Mouse (Mus musculus): Measurements from ENCODE around the gene Mypop. TPM values are rescaled to one million over a fixed set of nuclear protein-coding genes. Genes with fewer than 3 reads are reported as not detected.

Mypop gene
- polyA plus RNA-seq, 1 experiment from 2014 or later, result 1.1 TPM

DNA sequence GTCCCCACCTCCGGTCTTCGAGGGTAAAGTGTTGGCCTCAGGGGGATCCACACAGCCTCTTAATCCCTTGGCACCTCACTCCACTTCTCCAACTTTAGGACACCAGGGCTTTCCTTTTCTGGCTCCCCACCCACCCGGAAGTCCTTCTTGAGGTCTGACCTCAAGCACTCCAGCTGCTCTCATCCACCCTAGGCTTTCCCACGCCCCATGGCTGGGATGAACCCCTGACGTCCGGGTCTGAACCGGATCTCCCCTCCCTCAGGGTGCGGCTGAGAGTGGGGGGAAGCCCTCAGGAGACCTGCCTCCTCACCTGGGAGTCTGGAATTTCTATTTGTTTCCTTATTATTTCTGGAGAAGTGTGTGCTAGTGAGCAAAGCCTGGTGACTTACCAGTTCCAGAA, 30.0 kb downstream of the Mypop start:
- H3K36me3 ChIP-seq (ENCODE audit: control insufficient read depth, insufficient read depth), result no peaks in the 10 kb centered on the region
- H3K4me2 ChIP-seq (replicated peaks; ENCODE audit: low read depth), result peak overlapping the region; percentile 85
- no peak for TF ChIP-seq CTCF (IDR thresholded peaks at IDR 0.05; ENCODE audit: low read depth)
- no peak overlapping the region for H3K9ac ChIP-seq (ENCODE audit: low read depth, low read length)
- 13% methylated on average over 8 of the region's 8 CpGs for WGBS
- H3K27me3 ChIP-seq (replicated peaks; ENCODE audit: control insufficient read depth, insufficient read depth, low read length), result peaks cover 9% of the 10 kb centered on the region; the same call in 1 of the 2 replicates
- no peak overlapping the region for H3K4me3 ChIP-seq (ENCODE audit: low read depth, low read length)
- no peak for ATAC-seq
- no peak overlapping the region for H3K27ac ChIP-seq (ENCODE audit: low read depth, low read length)
- H3K9me3 ChIP-seq (ENCODE audit: control insufficient read depth), result no peaks in the 10 kb centered on the region
- peaks cover 3% of the 10 kb centered on the region; the same call in 1 of the 2 replicates for H3K4me1 ChIP-seq (replicated peaks; ENCODE audit: control insufficient read depth, insufficient read depth, low read length)

DNA sequence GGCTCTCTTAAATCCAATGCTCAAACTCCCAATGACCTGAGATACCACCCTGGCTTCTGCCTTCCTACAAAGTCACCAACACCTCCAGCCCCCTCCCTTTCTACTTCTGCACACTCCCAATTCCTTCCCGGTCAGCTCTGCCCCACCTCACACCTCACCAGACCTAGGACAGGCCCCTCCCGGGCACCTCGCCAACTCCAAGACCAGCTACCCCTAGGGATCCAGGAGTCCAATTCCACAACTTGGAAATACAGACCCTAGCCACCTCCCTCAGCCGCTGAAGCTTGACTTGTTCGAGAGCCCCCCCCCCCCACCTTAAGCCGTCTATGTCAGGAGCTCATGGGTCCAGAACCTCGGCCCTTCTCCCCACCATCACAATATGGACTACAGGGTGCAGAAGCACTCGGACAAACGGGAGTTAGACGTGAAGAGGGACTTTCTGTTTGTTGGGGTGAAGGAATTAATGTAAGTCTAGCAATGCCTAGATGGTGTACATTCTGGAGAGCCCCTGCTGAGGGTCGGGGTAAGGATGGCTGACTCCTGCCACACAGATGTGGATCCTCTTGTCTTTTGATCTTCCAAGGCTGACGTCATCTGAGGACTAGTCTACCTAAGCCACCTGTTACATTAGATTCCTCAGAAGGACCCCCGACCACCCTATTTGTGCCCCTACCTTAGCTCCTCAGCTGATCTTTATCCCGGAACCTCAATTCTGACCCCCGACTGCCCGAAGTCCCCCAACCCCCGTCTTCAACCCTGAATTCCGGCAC, 31.3 kb downstream of the Mypop start:
- peaks cover 6% of the 10 kb centered on the region; the same call in 1 of the 2 replicates for H3K4me1 ChIP-seq (replicated peaks; ENCODE audit: control insufficient read depth, insufficient read depth, low read length)
- no peaks in the 10 kb centered on the region for H3K9me3 ChIP-seq (ENCODE audit: control insufficient read depth)
- peaks cover 9% of the 10 kb centered on the region; the same call in 1 of the 2 replicates for H3K27me3 ChIP-seq (replicated peaks; ENCODE audit: control insufficient read depth, insufficient read depth, low read length)
- TF ChIP-seq CTCF (IDR thresholded peaks at IDR 0.05; ENCODE audit: low read depth), result no peak
- H3K9ac ChIP-seq (ENCODE audit: low read depth, low read length), result peak overlapping the region; percentile 28; the same call in 1 of the 2 replicates
- WGBS, result 33% methylated on average over 18 of the region's 18 CpGs
- H3K36me3 ChIP-seq (ENCODE audit: control insufficient read depth, insufficient read depth), result no peaks in the 10 kb centered on the region
- H3K27ac ChIP-seq (ENCODE audit: low read depth, low read length), result no peak overlapping the region; the same call in 1 of the 2 replicates
- peak overlapping the region; percentile 85 for H3K4me2 ChIP-seq (replicated peaks; ENCODE audit: low read depth)
- no peak for ATAC-seq
- H3K4me3 ChIP-seq (ENCODE audit: low read depth, low read length), result peak overlapping the region; percentile 83

DNA sequence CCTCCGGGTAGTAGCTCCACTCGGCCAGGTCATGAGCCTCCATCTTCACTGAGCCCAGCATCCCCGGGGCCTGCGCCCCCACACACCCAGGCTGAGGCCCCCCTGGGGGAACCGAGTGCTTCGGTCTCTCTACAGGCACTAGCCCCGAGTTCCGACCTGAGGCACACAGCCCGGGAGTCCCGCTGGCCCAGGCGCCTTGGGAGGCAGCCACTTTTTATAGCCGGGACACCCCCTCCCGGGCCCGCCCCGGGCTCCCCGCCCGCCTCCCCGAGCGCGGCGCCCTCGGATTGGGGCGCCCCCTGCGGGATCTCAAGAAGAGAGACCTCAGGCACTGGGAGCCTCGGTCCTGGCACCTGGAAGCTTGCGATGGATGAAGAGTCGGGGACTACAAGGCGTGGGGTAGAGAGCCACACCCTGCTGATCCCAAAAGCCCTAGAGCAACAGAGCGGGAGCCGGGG, 32.3 kb downstream of the Mypop start, which contains the start of gene Foxa3:
Gene Foxa3, minus strand, starts transcription at position 182 of the 458 bp plus-strand sequence.
- WGBS, result 2% methylated on average over 30 of the region's 30 CpGs
- Histone ChIP-seq H3K4me3 (ENCODE audit: low read depth, low read length) (peak within 1 kb of the TSS; percentile 83), H3K27ac (ENCODE audit: low read depth, low read length) (peak within 1 kb of the TSS; percentile 23; the same call in 1 of the 2 replicates), H3K9ac (ENCODE audit: low read depth, low read length) (peak within 1 kb of the TSS; percentile 79), H3K4me1 (replicated peaks; ENCODE audit: control insufficient read depth, insufficient read depth, low read length) (peaks cover 6% of the 10 kb centered on the region; the same call in 1 of the 2 replicates), H3K4me2 (replicated peaks; ENCODE audit: low read depth) (peak within 1 kb of the TSS; percentile 85), H3K27me3 (replicated peaks; ENCODE audit: control insufficient read depth, insufficient read depth, low read length) (peaks cover 9% of the 10 kb centered on the region; the same call in 1 of the 2 replicates), H3K36me3 (ENCODE audit: control insufficient read depth, insufficient read depth) (no peaks in the 10 kb centered on the region), H3K9me3 (ENCODE audit: control insufficient read depth) (no peaks in the 10 kb centered on the region)
- ATAC-seq, result peak; percentile 60
- TF ChIP-seq CTCF (IDR thresholded peaks at IDR 0.05; ENCODE audit: low read depth), result peak; percentile 67

DNA sequence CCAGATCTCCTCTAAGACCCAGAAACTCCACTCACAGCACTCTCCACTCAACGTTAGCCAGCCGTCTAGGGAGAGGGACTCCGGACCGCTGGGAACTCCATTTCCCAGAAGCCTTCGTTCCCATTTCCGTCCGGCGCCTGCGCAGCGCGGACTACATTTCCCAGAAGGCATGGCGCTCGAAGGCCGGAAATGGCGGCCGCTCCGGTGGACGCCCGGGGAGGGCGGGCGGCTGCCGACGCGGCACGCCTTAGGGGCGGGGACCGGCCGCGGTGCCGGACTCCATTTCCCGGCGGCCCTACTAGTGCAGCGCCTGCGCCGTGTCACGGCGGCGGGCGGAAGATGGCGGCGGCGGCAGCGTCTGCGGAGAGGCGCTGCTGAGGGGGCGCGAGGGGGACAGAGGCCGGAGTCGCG, 33.1 kb downstream of the Mypop start, which contains the start of gene Sympk:
Gene Sympk, plus strand, starts transcription at position 282 of the 411 bp plus-strand sequence.
- WGBS, result under 1% methylated on average over 49 of the region's 50 CpGs
- ATAC-seq, result peak; percentile 92
- Histone ChIP-seq H3K9ac (ENCODE audit: low read depth, low read length) (peak within 1 kb of the TSS; percentile 79), H3K4me3 (ENCODE audit: low read depth, low read length) (peak within 1 kb of the TSS; percentile 83), H3K4me2 (replicated peaks; ENCODE audit: low read depth) (peak within 1 kb of the TSS; percentile 85), H3K36me3 (ENCODE audit: control insufficient read depth, insufficient read depth) (peaks cover 6% of the 10 kb centered on the region; the same call in 1 of the 2 replicates), H3K9me3 (ENCODE audit: control insufficient read depth) (no peaks in the 10 kb centered on the region), H3K27ac (ENCODE audit: low read depth, low read length) (peak within 1 kb of the TSS; percentile 23; the same call in 1 of the 2 replicates), H3K4me1 (replicated peaks; ENCODE audit: control insufficient read depth, insufficient read depth, low read length) (peaks cover 6% of the 10 kb centered on the region; the same call in 1 of the 2 replicates), H3K27me3 (replicated peaks; ENCODE audit: control insufficient read depth, insufficient read depth, low read length) (peaks cover 9% of the 10 kb centered on the region; the same call in 1 of the 2 replicates)
- TF ChIP-seq CTCF (IDR thresholded peaks at IDR 0.05; ENCODE audit: low read depth), result no peak

DNA sequence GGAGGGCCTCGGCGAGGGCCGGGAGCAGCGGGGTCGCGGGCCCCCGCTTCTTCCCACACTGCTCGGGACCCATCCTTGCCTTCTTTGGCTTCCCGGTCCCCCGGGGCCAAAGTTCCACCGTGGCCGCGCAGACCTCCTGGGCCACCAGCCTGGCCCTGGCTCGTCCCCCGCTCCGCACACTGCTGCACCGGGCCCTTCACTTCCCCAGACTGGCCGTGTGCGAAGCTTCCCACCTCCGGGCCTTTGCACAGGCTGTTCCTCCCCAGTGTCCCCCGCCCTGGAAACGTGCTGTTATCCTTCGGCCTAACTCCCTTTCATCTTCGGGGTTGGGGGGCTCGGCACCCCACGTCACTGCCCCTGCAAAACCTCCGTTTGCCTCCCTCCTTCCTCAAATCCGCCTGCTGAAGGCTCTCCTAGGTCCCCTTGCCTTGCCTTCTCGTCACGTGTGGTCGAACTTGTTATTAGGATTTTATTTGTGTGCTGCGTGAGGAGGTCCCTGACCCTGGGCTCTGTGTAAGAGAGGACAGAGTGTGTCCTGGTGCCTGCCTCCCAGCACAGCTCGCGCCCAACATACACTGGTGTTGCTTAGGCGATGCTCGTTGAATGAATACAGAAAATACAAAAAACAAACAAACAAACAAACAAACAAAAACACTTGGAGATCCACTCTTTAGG, 33.7 kb downstream of the Mypop start:
- H3K27me3 ChIP-seq (replicated peaks; ENCODE audit: control insufficient read depth, insufficient read depth, low read length), result peaks cover 9% of the 10 kb centered on the region; the same call in 1 of the 2 replicates
- under 1% methylated on average over 34 of the region's 36 CpGs for WGBS
- H3K9ac ChIP-seq (ENCODE audit: low read depth, low read length), result peak overlapping the region; percentile 79
- peak; percentile 37 for ATAC-seq
- no peak for TF ChIP-seq CTCF (IDR thresholded peaks at IDR 0.05; ENCODE audit: low read depth)
- peaks cover 12% of the 10 kb centered on the region for H3K36me3 ChIP-seq (ENCODE audit: control insufficient read depth, insufficient read depth)
- H3K4me2 ChIP-seq (replicated peaks; ENCODE audit: low read depth), result peak overlapping the region; percentile 85
- H3K4me3 ChIP-seq (ENCODE audit: low read depth, low read length), result peak overlapping the region; percentile 83
- no peaks in the 10 kb centered on the region for H3K9me3 ChIP-seq (ENCODE audit: control insufficient read depth)
- peak overlapping the region; percentile 23; the same call in 1 of the 2 replicates for H3K27ac ChIP-seq (ENCODE audit: low read depth, low read length)
- peaks cover 6% of the 10 kb centered on the region; the same call in 1 of the 2 replicates for H3K4me1 ChIP-seq (replicated peaks; ENCODE audit: control insufficient read depth, insufficient read depth, low read length)

DNA sequence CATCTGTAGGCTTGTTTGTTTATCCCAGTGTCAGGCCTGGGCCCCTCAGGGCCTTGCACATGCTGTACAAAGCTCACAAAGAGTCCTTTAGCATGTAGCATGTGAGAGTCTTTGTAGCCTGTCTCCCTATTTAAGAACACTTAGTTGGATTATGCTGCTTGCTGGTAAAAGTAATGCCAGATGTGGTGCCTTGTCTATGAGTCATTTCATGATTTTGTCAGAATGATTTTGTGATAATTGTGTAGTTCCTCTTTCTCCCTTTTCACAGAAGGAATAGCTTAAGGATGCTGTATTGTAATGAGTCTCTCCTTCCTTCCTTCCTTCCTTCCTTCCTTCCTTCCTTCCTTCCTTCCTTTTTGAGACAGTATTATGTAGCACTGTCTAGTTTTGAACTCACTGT, 37.0 kb downstream of the Mypop start:
- H3K4me3 ChIP-seq (ENCODE audit: low read depth, low read length), result no peak overlapping the region
- H3K9me3 ChIP-seq (ENCODE audit: control insufficient read depth), result no peaks in the 10 kb centered on the region
- ATAC-seq, result no peak
- no peak overlapping the region for H3K27ac ChIP-seq (ENCODE audit: low read depth, low read length)
- peaks cover 5% of the 10 kb centered on the region; the same call in 1 of the 2 replicates for H3K27me3 ChIP-seq (replicated peaks; ENCODE audit: control insufficient read depth, insufficient read depth, low read length)
- no peak overlapping the region for H3K9ac ChIP-seq (ENCODE audit: low read depth, low read length)
- TF ChIP-seq CTCF (IDR thresholded peaks at IDR 0.05; ENCODE audit: low read depth), result no peak
- peaks cover 6% of the 10 kb centered on the region; the same call in 1 of the 2 replicates for H3K4me1 ChIP-seq (replicated peaks; ENCODE audit: control insufficient read depth, insufficient read depth, low read length)
- H3K4me2 ChIP-seq (replicated peaks; ENCODE audit: low read depth), result no peak overlapping the region
- peaks cover 43% of the 10 kb centered on the region for H3K36me3 ChIP-seq (ENCODE audit: control insufficient read depth, insufficient read depth)
